16 mouse cellular contexts compared by ENCODE assay signal in genomic region chr19:27226626-27227025, GRCm38 (mm10).
"Had no signal": no experiment of that assay in that cellular context is flagged by ENCODE, and none has a peak within 500 bp of the region (broad histone marks: within the 10 kb centered on the region; RNA-seq: fewer than 3 reads in every experiment).

No protein-coding gene starts in this region.

- H3K27me3 ChIP-seq: intestine, embryonic 15.5 days; limb, embryonic 13.5 days; megakaryocyte, embryonic 14.5 days; midbrain, embryonic 15.5 days; neural tube, embryonic 13.5 days had no signal

- H3K9ac ChIP-seq: intestine, embryonic 15.5 days; limb, embryonic 13.5 days; liver, embryonic 14.5 days; lung, embryonic 14.5 days; midbrain, embryonic 15.5 days; neural tube, embryonic 13.5 days had no signal

- H3K27ac ChIP-seq: intestine, embryonic 15.5 days; limb, embryonic 13.5 days; liver, embryonic 14.5 days; macrophage; midbrain, embryonic 15.5 days; neural tube, embryonic 13.5 days had no signal

- H3K9me3 ChIP-seq: intestine, embryonic 15.5 days; limb, embryonic 13.5 days; megakaryocyte, embryonic 14.5 days; midbrain, embryonic 15.5 days; neural tube, embryonic 13.5 days had no signal

- H3K4me2 ChIP-seq: intestine, embryonic 15.5 days; limb, embryonic 13.5 days; lung, embryonic 14.5 days; midbrain, embryonic 11.5 days; midbrain, embryonic 15.5 days; neural tube, embryonic 13.5 days had no signal

- DNase-seq: kidney, adult 8-10 months; kidney, postnatal 4 days; lung, embryonic 14.5 days; retina, postnatal 1 day; right cerebral cortex, postnatal 4 days; spleen, adult 18-20 months; thymus, adult 18-20 months; thymus, postnatal 14 days had no signal

- H3K4me1 ChIP-seq: intestine, embryonic 15.5 days had no signal

- H3K36me3 ChIP-seq: intestine, embryonic 15.5 days; limb, embryonic 13.5 days had no signal

- ATAC-seq: intestine, embryonic 15.5 days; midbrain, embryonic 15.5 days had no signal

- H3K4me3 ChIP-seq: intestine, embryonic 15.5 days; limb, embryonic 13.5 days; midbrain, embryonic 15.5 days; neural tube, embryonic 13.5 days had no signal
